Comparison of ENCODE assay signal across 14 mouse cellular contexts in genomic region chr16:93358166-93358565, GRCm38 (mm10).
"Had no signal": no experiment of that assay in that cellular context is flagged by ENCODE, and none has a peak within 500 bp of the region (broad histone marks: within the 10 kb centered on the region; RNA-seq: fewer than 3 reads in every experiment).

No protein-coding gene starts in this region.

- H3K4me3 ChIP-seq: kidney, embryonic 15.5 days; limb, embryonic 12.5 days; midbrain, embryonic 15.5 days; neural tube, embryonic 12.5 days; stomach, embryonic 15.5 days had no signal

- DNase-seq: kidney, adult 2 months; kidney, postnatal 36 days; layer of hippocampus, adult 9-11 months; lung, postnatal 36 days; right cerebral cortex, postnatal 4 days; spleen, adult 18-20 months; thymus, postnatal 4 days had no signal

- H3K4me2 ChIP-seq: kidney, embryonic 15.5 days; limb, embryonic 12.5 days; midbrain, embryonic 11.5 days; midbrain, embryonic 15.5 days; neural tube, embryonic 12.5 days; stomach, embryonic 15.5 days had no signal

- H3K4me1 ChIP-seq: limb, embryonic 12.5 days; midbrain, embryonic 15.5 days; neural tube, embryonic 12.5 days; stomach, embryonic 15.5 days had no signal

- ATAC-seq: intestine, embryonic 16.5 days; midbrain, embryonic 15.5 days had no signal

- H3K9me3 ChIP-seq: kidney, embryonic 15.5 days; limb, embryonic 12.5 days; midbrain, embryonic 15.5 days; neural tube, embryonic 12.5 days; stomach, embryonic 15.5 days had no signal

- H3K9ac ChIP-seq: kidney, embryonic 15.5 days; limb, embryonic 12.5 days; midbrain, embryonic 15.5 days; neural tube, embryonic 12.5 days; stomach, embryonic 15.5 days had no signal

- H3K27ac ChIP-seq: kidney, embryonic 15.5 days; limb, embryonic 12.5 days; midbrain, embryonic 15.5 days; neural tube, embryonic 12.5 days had no signal

- H3K27me3 ChIP-seq: kidney, embryonic 15.5 days; limb, embryonic 12.5 days; midbrain, embryonic 15.5 days; neural tube, embryonic 12.5 days; stomach, embryonic 15.5 days had no signal

- H3K36me3 ChIP-seq: kidney, embryonic 15.5 days; limb, embryonic 12.5 days; midbrain, embryonic 15.5 days; neural tube, embryonic 12.5 days; stomach, embryonic 15.5 days had no signal
